Mouse (Mus musculus): ENCODE measurements at regions not wholly inside any gene's neighbourhood (a gene's known extent, or its start where the extent isn't known, plus 50 kb on each side); places are given as distances from the start of the nearest gene placed in this dataset.

DNA sequence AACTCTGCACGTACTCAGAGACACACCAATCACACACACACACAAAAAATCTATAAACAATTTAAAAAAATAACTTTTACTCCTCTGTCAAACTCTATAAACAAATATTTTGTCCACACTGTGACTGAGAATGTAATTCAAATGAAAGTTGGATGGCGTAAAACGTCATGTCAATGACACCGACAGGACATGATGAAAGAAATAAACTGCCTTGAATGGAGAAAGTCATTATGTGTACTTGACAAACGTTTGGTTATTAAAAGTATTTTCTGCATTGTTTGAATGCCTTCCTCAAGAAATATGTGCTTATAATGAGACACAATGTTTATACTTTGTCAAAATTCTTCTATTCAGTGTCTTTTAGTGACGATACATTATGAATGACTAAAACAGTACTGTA, 1171.6 kb upstream of the Pcdh20 start:
- Histone ChIP-seq H3K4me3 (ENCODE audit: low read depth, low read length) (no peak overlapping the region), H3K27me3 (replicated peaks; ENCODE audit: control insufficient read depth, insufficient read depth, low read length) (no peaks in the 10 kb centered on the region), H3K4me1 (replicated peaks; ENCODE audit: control insufficient read depth, insufficient read depth, low read length) (no peaks in the 10 kb centered on the region), H3K9ac (ENCODE audit: low read depth, low read length) (no peak overlapping the region), H3K9me3 (ENCODE audit: control insufficient read depth) (no peaks in the 10 kb centered on the region), H3K4me2 (replicated peaks; ENCODE audit: low read depth) (no peak overlapping the region), H3K27ac (ENCODE audit: low read depth, low read length) (no peak overlapping the region), H3K36me3 (ENCODE audit: control insufficient read depth, insufficient read depth) (no peaks in the 10 kb centered on the region)
- ATAC-seq, result no peak
- TF ChIP-seq CTCF (IDR thresholded peaks at IDR 0.05; ENCODE audit: low read depth), result no peak
- WGBS, result 70% methylated on average over 6 of the region's 6 CpGs

DNA sequence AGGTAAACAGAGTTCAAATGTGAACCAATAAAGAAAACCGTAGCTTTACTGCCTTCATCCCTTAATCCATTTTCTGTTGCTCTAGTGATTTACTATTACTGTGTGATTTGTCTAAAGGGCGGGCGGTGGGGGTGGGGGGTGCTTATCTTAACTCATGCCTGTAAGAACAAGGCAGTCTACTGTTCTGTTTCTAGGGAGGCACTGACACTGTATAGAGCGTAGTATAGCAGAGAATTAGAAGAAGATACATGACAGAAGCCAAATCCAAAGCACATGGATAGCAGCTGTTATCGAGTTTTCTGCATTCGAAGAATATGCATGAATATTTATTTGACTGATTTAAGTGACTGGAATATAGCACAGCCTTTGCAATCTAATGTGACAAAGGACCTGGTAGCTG, 1168.1 kb upstream of the Pcdh20 start:
- TF ChIP-seq CTCF (IDR thresholded peaks at IDR 0.05; ENCODE audit: low read depth), result no peak
- Histone ChIP-seq H3K27ac (ENCODE audit: low read depth, low read length) (no peak overlapping the region), H3K4me3 (ENCODE audit: low read depth, low read length) (no peak overlapping the region), H3K9me3 (ENCODE audit: control insufficient read depth) (no peaks in the 10 kb centered on the region), H3K4me1 (replicated peaks; ENCODE audit: control insufficient read depth, insufficient read depth, low read length) (no peaks in the 10 kb centered on the region), H3K27me3 (replicated peaks; ENCODE audit: control insufficient read depth, insufficient read depth, low read length) (no peaks in the 10 kb centered on the region), H3K36me3 (ENCODE audit: control insufficient read depth, insufficient read depth) (no peaks in the 10 kb centered on the region), H3K9ac (ENCODE audit: low read depth, low read length) (no peak overlapping the region), H3K4me2 (replicated peaks; ENCODE audit: low read depth) (no peak overlapping the region)
- 53% methylated on average over 6 of the region's 6 CpGs for WGBS
- ATAC-seq, result no peak

DNA sequence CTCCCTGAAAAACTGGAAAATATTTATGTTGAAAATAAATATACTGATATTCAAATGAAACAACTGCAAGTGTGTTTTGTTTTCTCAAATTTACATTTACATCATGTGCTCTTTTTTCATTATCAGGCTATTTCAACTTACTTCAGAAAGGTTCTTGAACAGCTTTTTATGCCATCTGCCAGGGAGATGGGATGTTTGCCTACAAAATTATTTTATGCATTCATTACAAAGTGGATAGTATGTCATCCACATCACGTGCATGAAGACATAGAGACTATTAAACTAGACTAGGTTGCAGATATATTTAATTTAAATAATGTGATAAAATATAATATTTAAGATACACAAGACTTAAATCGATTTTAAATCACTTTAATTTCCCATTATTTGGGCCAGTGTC, 1165.5 kb upstream of the Pcdh20 start:
- no peaks in the 10 kb centered on the region for H3K4me1 ChIP-seq (replicated peaks; ENCODE audit: control insufficient read depth, insufficient read depth, low read length)
- no peak overlapping the region for H3K4me3 ChIP-seq (ENCODE audit: low read depth, low read length)
- H3K4me2 ChIP-seq (replicated peaks; ENCODE audit: low read depth), result no peak overlapping the region
- no peak overlapping the region for H3K9ac ChIP-seq (ENCODE audit: low read depth, low read length)
- H3K27ac ChIP-seq (ENCODE audit: low read depth, low read length), result no peak overlapping the region
- no peak for ATAC-seq
- no peaks in the 10 kb centered on the region for H3K36me3 ChIP-seq (ENCODE audit: control insufficient read depth, insufficient read depth)
- H3K9me3 ChIP-seq (ENCODE audit: control insufficient read depth), result no peaks in the 10 kb centered on the region
- WGBS, result 71% methylated on average over 2 of the region's 2 CpGs
- no peak for TF ChIP-seq CTCF (IDR thresholded peaks at IDR 0.05; ENCODE audit: low read depth)
- H3K27me3 ChIP-seq (replicated peaks; ENCODE audit: control insufficient read depth, insufficient read depth, low read length), result no peaks in the 10 kb centered on the region

DNA sequence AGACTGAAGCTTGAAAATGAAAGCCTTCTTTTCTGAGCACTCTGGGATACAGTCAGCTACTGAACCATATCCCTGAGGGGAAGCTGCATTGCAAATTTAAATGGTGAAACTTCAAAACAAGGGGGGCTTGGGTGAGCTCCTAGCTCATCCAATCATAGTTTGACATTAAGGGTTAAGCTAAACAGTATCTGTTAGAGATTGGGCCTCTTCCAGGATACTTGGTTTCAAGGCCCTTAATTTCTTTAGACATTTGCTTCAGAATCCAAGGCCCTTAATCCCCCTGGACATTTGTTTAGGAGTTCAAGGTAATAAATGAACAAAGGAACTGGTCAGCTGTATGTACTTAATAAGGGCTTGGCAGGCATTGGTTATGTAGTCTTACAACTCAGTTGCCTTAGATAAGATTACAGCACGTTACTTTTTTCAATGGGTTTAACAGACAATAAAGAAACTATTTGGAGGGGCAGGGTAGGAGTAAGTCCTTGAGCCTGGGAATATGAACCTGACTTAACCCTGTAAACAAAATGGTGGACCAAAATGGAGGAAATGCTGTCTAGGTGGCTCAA, 1163.4 kb upstream of the Pcdh20 start:
- ATAC-seq, result no peak

DNA sequence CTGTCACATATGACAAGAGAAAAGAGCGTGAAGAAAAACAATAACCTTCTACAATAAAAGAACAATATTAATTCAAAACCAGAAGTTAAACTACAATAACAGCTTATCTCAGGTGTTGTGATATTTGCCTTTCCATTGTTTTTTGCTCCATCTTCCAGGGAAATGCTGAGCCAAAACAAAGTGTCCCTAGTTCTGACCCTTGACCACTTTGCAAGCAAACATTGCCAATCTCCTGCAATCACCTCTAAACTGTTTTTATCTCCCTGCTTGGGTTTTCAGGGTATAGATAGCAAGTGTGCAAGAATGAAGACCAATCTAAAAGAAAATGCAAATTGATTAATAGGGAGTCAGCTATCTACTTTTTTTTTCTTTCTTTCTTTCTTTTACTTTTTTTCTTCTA, 1162.5 kb upstream of the Pcdh20 start:
- no peak for ATAC-seq
- Histone ChIP-seq H3K27ac (ENCODE audit: low read depth, low read length) (no peak overlapping the region), H3K9ac (ENCODE audit: low read depth, low read length) (no peak overlapping the region), H3K36me3 (ENCODE audit: control insufficient read depth, insufficient read depth) (no peaks in the 10 kb centered on the region), H3K4me3 (ENCODE audit: low read depth, low read length) (no peak overlapping the region), H3K27me3 (replicated peaks; ENCODE audit: control insufficient read depth, insufficient read depth, low read length) (no peaks in the 10 kb centered on the region), H3K4me2 (replicated peaks; ENCODE audit: low read depth) (no peak overlapping the region), H3K4me1 (replicated peaks; ENCODE audit: control insufficient read depth, insufficient read depth, low read length) (no peaks in the 10 kb centered on the region), H3K9me3 (ENCODE audit: control insufficient read depth) (no peaks in the 10 kb centered on the region)
- TF ChIP-seq CTCF (IDR thresholded peaks at IDR 0.05; ENCODE audit: low read depth), result no peak
- 71% methylated on average over 1 of the region's 1 CpGs for WGBS

More for the DNA sequence above, 1163.4 kb upstream of the Pcdh20 start:
- H3K27me3 ChIP-seq (replicated peaks; ENCODE audit: control insufficient read depth, insufficient read depth, low read length), result no peaks in the 10 kb centered on the region
- TF ChIP-seq CTCF (IDR thresholded peaks at IDR 0.05; ENCODE audit: low read depth), result no peak
- H3K9ac ChIP-seq (ENCODE audit: low read depth, low read length), result no peak overlapping the region
- no peak overlapping the region for H3K4me3 ChIP-seq (ENCODE audit: low read depth, low read length)
- H3K36me3 ChIP-seq (ENCODE audit: control insufficient read depth, insufficient read depth), result no peaks in the 10 kb centered on the region
- WGBS, result 12% methylated on average over 1 of the region's 1 CpGs
- H3K4me1 ChIP-seq (replicated peaks; ENCODE audit: control insufficient read depth, insufficient read depth, low read length), result no peaks in the 10 kb centered on the region
- no peak overlapping the region for H3K4me2 ChIP-seq (replicated peaks; ENCODE audit: low read depth)
- no peaks in the 10 kb centered on the region for H3K9me3 ChIP-seq (ENCODE audit: control insufficient read depth)
- no peak overlapping the region for H3K27ac ChIP-seq (ENCODE audit: low read depth, low read length)

DNA sequence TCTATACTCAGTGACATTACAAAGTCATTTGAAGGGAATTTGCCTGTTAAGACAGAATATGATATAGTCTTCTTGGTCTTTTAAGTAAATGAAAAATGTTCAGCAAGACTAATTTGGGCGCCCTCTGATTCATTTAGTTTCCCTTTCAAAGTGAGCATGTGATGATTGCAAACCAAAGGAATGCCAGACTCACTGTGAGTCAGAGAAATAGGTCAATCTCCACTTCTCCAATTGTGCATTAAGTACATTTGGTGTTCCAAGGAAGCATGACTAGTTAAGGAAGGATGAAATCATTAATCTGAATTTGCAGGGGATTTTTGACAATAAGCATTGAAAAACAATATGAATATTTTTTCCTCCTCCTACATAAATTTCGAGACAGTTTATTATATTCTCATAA, 1139.5 kb upstream of the Pcdh20 start:
- WGBS, result 60% methylated on average over 2 of the region's 2 CpGs
- no peaks in the 10 kb centered on the region for H3K36me3 ChIP-seq (ENCODE audit: control insufficient read depth, insufficient read depth)
- no peak for ATAC-seq
- TF ChIP-seq CTCF (IDR thresholded peaks at IDR 0.05; ENCODE audit: low read depth), result no peak
- no peaks in the 10 kb centered on the region for H3K4me1 ChIP-seq (replicated peaks; ENCODE audit: control insufficient read depth, insufficient read depth, low read length)
- no peaks in the 10 kb centered on the region for H3K27me3 ChIP-seq (replicated peaks; ENCODE audit: control insufficient read depth, insufficient read depth, low read length)
- no peak overlapping the region for H3K4me2 ChIP-seq (replicated peaks; ENCODE audit: low read depth)
- H3K9me3 ChIP-seq (ENCODE audit: control insufficient read depth), result no peaks in the 10 kb centered on the region
- no peak overlapping the region for H3K4me3 ChIP-seq (ENCODE audit: low read depth, low read length)
- no peak overlapping the region for H3K27ac ChIP-seq (ENCODE audit: low read depth, low read length)
- H3K9ac ChIP-seq (ENCODE audit: low read depth, low read length), result no peak overlapping the region

All from intestine, postnatal 0 days (tissue).